Mouse (Mus musculus) E14TG2a.4 (cell line): Measurements from ENCODE around the gene Frmd6.

Source experiments
- H3K27me3 ChIP-seq: 2 replicates; pipeline ENCODE4 v1.6.1; 2014; ENCODE audit warnings: low read length, control low read depth; ENCODE audit not compliant: insufficient read depth
- H3K36me3 ChIP-seq: 2 replicates; pipeline ENCODE4 v1.6.1; 2014; ENCODE audit warnings: low read length, control low read depth; ENCODE audit not compliant: insufficient read depth
- H3K4me1 ChIP-seq: replicated peaks from 2 replicates; pipeline ENCODE4 v1.6.1; 2014; ENCODE audit warnings: low read depth, low read length, control low read depth
- H3K4me3 ChIP-seq: replicated peaks from 2 replicates; pipeline ENCODE4 v1.5.1; 2014; ENCODE audit warnings: mild to moderate bottlenecking, low read length
- H3K9me3 ChIP-seq: 2 replicates; pipeline ENCODE4 v1.6.1; 2014; ENCODE audit warnings: low read length, control low read depth
- CTCF ChIP-seq: conservative IDR thresholded peaks from 2 replicates; pipeline ENCODE4 v1.5.1; 2014; ENCODE audit warnings: low read length
- NANOG ChIP-seq: IDR thresholded peaks from 2 replicates; pipeline ENCODE4 v1.6.1; 2014; ENCODE audit warnings: borderline replicate concordance, low read length, mixed read lengths
- POU5F1 ChIP-seq: IDR thresholded peaks from 2 replicates; pipeline ENCODE4 v1.6.1; 2014; ENCODE audit warnings: low read length, borderline replicate concordance

Gene Frmd6

GRCm38 (mm10) chr12:70824729-70825650 is at the start of gene Frmd6:
Gene Frmd6 (plus strand): TSS chr12:70825514.
- no peak for TF ChIP-seq NANOG
- TF ChIP-seq CTCF, result no peak
- TF ChIP-seq POU5F1, result no peak
- H3K4me3 ChIP-seq, result peak within 1 kb of the TSS; percentile 94
- H3K27me3 ChIP-seq, result peaks cover 29% of the 10 kb centered on the region
- H3K4me1 ChIP-seq, result peaks cover 25% of the 10 kb centered on the region
- H3K36me3 ChIP-seq, result no peaks in the 10 kb centered on the region
- no peaks in the 10 kb centered on the region for H3K9me3 ChIP-seq

- H3K36me3 ChIP-seq, result no peaks in the 10 kb centered on the region
- no peak overlapping the region for H3K4me3 ChIP-seq
- no peaks in the 10 kb centered on the region for H3K9me3 ChIP-seq
- peaks cover 57% of the 10 kb centered on the region for H3K4me1 ChIP-seq
- no peaks in the 10 kb centered on the region for H3K27me3 ChIP-seq
- TF ChIP-seq NANOG (no peak), CTCF (no peak), POU5F1 (no peak)
Measured at GRCm38 (mm10) chr12:70775609-70776008, 49.7 kb upstream of the Frmd6 start.

- Histone ChIP-seq H3K9me3 (no peaks in the 10 kb centered on the region), H3K36me3 (no peaks in the 10 kb centered on the region), H3K4me3 (peak overlapping the region; percentile 50), H3K27me3 (no peaks in the 10 kb centered on the region), H3K4me1 (peaks cover 57% of the 10 kb centered on the region)
- TF ChIP-seq POU5F1 (no peak), NANOG (no peak), CTCF (no peak)
Measured at GRCm38 (mm10) chr12:70776683-70777082, 48.6 kb upstream of the Frmd6 start.

- TF ChIP-seq CTCF (no peak), POU5F1 (no peak), NANOG (no peak)
- Histone ChIP-seq H3K4me3 (no peak overlapping the region), H3K9me3 (no peaks in the 10 kb centered on the region), H3K36me3 (no peaks in the 10 kb centered on the region), H3K4me1 (peaks cover 60% of the 10 kb centered on the region), H3K27me3 (no peaks in the 10 kb centered on the region)
Measured at GRCm38 (mm10) chr12:70777466-70777865, 47.8 kb upstream of the Frmd6 start.

GRCm38 (mm10) chr12:70777866-70778265 is 47.4 kb upstream of the Frmd6 start:
- no peaks in the 10 kb centered on the region for H3K36me3 ChIP-seq
- no peak overlapping the region for H3K4me3 ChIP-seq
- TF ChIP-seq CTCF, result no peak
- TF ChIP-seq POU5F1, result no peak
- peaks cover 64% of the 10 kb centered on the region for H3K4me1 ChIP-seq
- H3K9me3 ChIP-seq, result no peaks in the 10 kb centered on the region
- 0 out of 2 replicates have a peak, but pooled peaks cover 2% of the 10 kb centered on the region for H3K27me3 ChIP-seq

- TF ChIP-seq CTCF, result no peak
- TF ChIP-seq NANOG, result no peak
- TF ChIP-seq POU5F1, result no peak
- no peaks in the 10 kb centered on the region for H3K36me3 ChIP-seq
- H3K27me3 ChIP-seq, result 0 out of 2 replicates have a peak, but pooled peaks cover 5% of the 10 kb centered on the region
- H3K9me3 ChIP-seq, result no peaks in the 10 kb centered on the region
- H3K4me1 ChIP-seq, result peaks cover 66% of the 10 kb centered on the region
- H3K4me3 ChIP-seq, result no peak overlapping the region
Measured at GRCm38 (mm10) chr12:70778271-70778670, 47.0 kb upstream of the Frmd6 start.

- Histone ChIP-seq H3K4me3 (no peak overlapping the region), H3K9me3 (no peaks in the 10 kb centered on the region), H3K4me1 (peaks cover 66% of the 10 kb centered on the region), H3K27me3 (0 out of 2 replicates have a peak, but pooled peaks cover 5% of the 10 kb centered on the region), H3K36me3 (no peaks in the 10 kb centered on the region)
- TF ChIP-seq POU5F1 (no peak), CTCF (no peak), NANOG (no peak)
Measured at GRCm38 (mm10) chr12:70778724-70779123, 46.6 kb upstream of the Frmd6 start.

- Histone ChIP-seq H3K9me3 (no peaks in the 10 kb centered on the region), H3K4me3 (no peak overlapping the region), H3K36me3 (no peaks in the 10 kb centered on the region), H3K4me1 (peaks cover 32% of the 10 kb centered on the region), H3K27me3 (peaks cover 15% of the 10 kb centered on the region)
- no peak for TF ChIP-seq NANOG
- TF ChIP-seq CTCF, result no peak
- TF ChIP-seq POU5F1, result no peak
Measured at GRCm38 (mm10) chr12:70783049-70783448, 42.3 kb upstream of the Frmd6 start.
